Mouse (Mus musculus) liver, embryonic 13.5 days (tissue): ENCODE data around the gene Sergef. TPM values are rescaled to one million over a fixed set of nuclear protein-coding genes. Genes with fewer than 3 reads are reported as not detected.

Source experiments
- ATAC-seq: fragments of 200-750 bp; cut with Nextera tagmentation; 2 replicates; pipeline ENCODE4 v1.8.0; 2017; ENCODE audit warnings: low read depth, mild to moderate bottlenecking, moderate number of reproducible peaks, moderate library complexity
- DNase-seq: peaks from one replicate; pipeline ENCODE4 v3.0.0; 2022
- H3K27ac ChIP-seq: fragments of 300-500 bp; sonication (generic); 2 replicates; pipeline ENCODE4 v1.5.1; 2015; ENCODE audit warnings: moderate library complexity, mild to moderate bottlenecking, inconsistent platforms
- H3K27me3 ChIP-seq: fragments of 300-500 bp; sonication (generic); 2 replicates; pipeline ENCODE4 v1.6.1; 2015; ENCODE audit warnings: mild to moderate bottlenecking, inconsistent platforms
- H3K36me3 ChIP-seq: fragments of 300-500 bp; sonication (generic); 2 replicates; pipeline ENCODE4 v1.6.1; 2015; ENCODE audit warnings: mild to moderate bottlenecking, inconsistent platforms
- H3K4me1 ChIP-seq: fragments of 300-500 bp; sonication (generic); replicated peaks from 2 replicates; pipeline ENCODE4 v1.6.1; 2015; ENCODE audit warnings: inconsistent platforms
- H3K4me2 ChIP-seq: fragments of 300-500 bp; sonication (generic); 2 replicates; pipeline ENCODE4 v1.6.1; 2015; ENCODE audit warnings: inconsistent platforms, mild to moderate bottlenecking, moderate library complexity
- H3K4me3 ChIP-seq: fragments of 300-500 bp; sonication (generic); replicated peaks from 2 replicates; pipeline ENCODE4 v1.5.1; 2015; ENCODE audit warnings: mild to moderate bottlenecking, inconsistent platforms
- H3K9ac ChIP-seq: fragments of 300-500 bp; sonication (generic); 2 replicates; pipeline ENCODE4 v1.6.1; 2015; ENCODE audit warnings: mild to moderate bottlenecking, inconsistent platforms
- H3K9me3 ChIP-seq: fragments of 300-500 bp; sonication (generic); replicated peaks from 2 replicates; pipeline ENCODE4 v1.6.1; 2016; ENCODE audit warnings: inconsistent platforms
- WGBS: fragments of 180-500 bp; shearing (Covaris S2); methylation state at CpG from one replicate; pipeline ENCODE4 v1.1.7; 2015; ENCODE audit not compliant: insufficient replicate concordance; 5-methylcytosine and 5-hydroxymethylcytosine counted together
- polyA plus RNA-seq: library from polyadenylated mRNA; unstranded; fragments of >200 nt; fragmentation: Nextera tagmentation; extraction: Ambion mirVana; gene quantifications from 2 replicates; pipeline ENCODE4 v1.2.1, GENCODE M21; 2015

Gene Sergef
- polyA plus RNA-seq, 1 experiment from 2014 or later, result 7.5 TPM

- no peak overlapping the region for H3K4me2 ChIP-seq
- ATAC-seq (no peak), DNase-seq (no peak)
- no peaks in the 10 kb centered on the region for H3K9me3 ChIP-seq
- H3K36me3 ChIP-seq, result no peaks in the 10 kb centered on the region
- no peaks in the 10 kb centered on the region for H3K27me3 ChIP-seq
- H3K27ac ChIP-seq, result no peak overlapping the region
- no peaks in the 10 kb centered on the region for H3K4me1 ChIP-seq
- H3K4me3 ChIP-seq, result no peak overlapping the region
- WGBS, result 57% methylated on average over 5 of the region's 5 CpGs
- no peak overlapping the region for H3K9ac ChIP-seq
Measured at GRCm38 (mm10) chr7:46412823-46413222, 226.8 kb downstream of the Sergef start.

GRCm38 (mm10) chr7:46410727-46411126 is 228.9 kb downstream of the Sergef start:
- Histone ChIP-seq H3K27me3 (no peaks in the 10 kb centered on the region), H3K36me3 (no peaks in the 10 kb centered on the region), H3K4me1 (no peaks in the 10 kb centered on the region), H3K9me3 (no peaks in the 10 kb centered on the region), H3K4me3 (no peak overlapping the region), H3K9ac (no peak overlapping the region), H3K27ac (no peak overlapping the region), H3K4me2 (no peak overlapping the region)
- DNase-seq (no peak), ATAC-seq (no peak)
- 63% methylated on average over 6 of the region's 6 CpGs for WGBS

GRCm38 (mm10) chr7:46409204-46409789 is 230.3 kb downstream of the Sergef start:
- no peak for DNase-seq
- Histone ChIP-seq H3K9me3 (no peaks in the 10 kb centered on the region), H3K4me3 (no peak overlapping the region), H3K27ac (no peak overlapping the region), H3K4me1 (no peaks in the 10 kb centered on the region), H3K4me2 (no peak overlapping the region), H3K27me3 (no peaks in the 10 kb centered on the region), H3K9ac (no peak overlapping the region), H3K36me3 (no peaks in the 10 kb centered on the region)
- no peak for ATAC-seq
- WGBS, result 29% methylated on average over 12 of the region's 12 CpGs

GRCm38 (mm10) chr7:46408606-46409005 is 231.0 kb downstream of the Sergef start:
- H3K27me3 ChIP-seq, result no peaks in the 10 kb centered on the region
- no peak overlapping the region for H3K27ac ChIP-seq
- 71% methylated on average over 9 of the region's 9 CpGs for WGBS
- H3K4me1 ChIP-seq, result no peaks in the 10 kb centered on the region
- DNase-seq (no peak), ATAC-seq (no peak)
- no peak overlapping the region for H3K9ac ChIP-seq
- H3K36me3 ChIP-seq, result no peaks in the 10 kb centered on the region
- no peaks in the 10 kb centered on the region for H3K9me3 ChIP-seq
- H3K4me2 ChIP-seq, result no peak overlapping the region
- H3K4me3 ChIP-seq, result no peak overlapping the region

- H3K4me1 ChIP-seq, result no peaks in the 10 kb centered on the region
- no peak overlapping the region for H3K9ac ChIP-seq
- no peak overlapping the region for H3K4me3 ChIP-seq
- DNase-seq (no peak), ATAC-seq (no peak)
- 65% methylated on average over 7 of the region's 7 CpGs for WGBS
- H3K4me2 ChIP-seq, result no peak overlapping the region
- H3K9me3 ChIP-seq, result no peaks in the 10 kb centered on the region
- peaks cover 7% of the 10 kb centered on the region for H3K27me3 ChIP-seq
- no peaks in the 10 kb centered on the region for H3K36me3 ChIP-seq
- H3K27ac ChIP-seq, result no peak overlapping the region
Measured at GRCm38 (mm10) chr7:46404756-46405155, 234.9 kb downstream of the Sergef start.

- Histone ChIP-seq H3K9me3 (no peaks in the 10 kb centered on the region), H3K27me3 (peaks cover 16% of the 10 kb centered on the region), H3K4me1 (no peaks in the 10 kb centered on the region), H3K9ac (no peak overlapping the region), H3K4me2 (no peak overlapping the region), H3K36me3 (no peaks in the 10 kb centered on the region), H3K27ac (no peak overlapping the region), H3K4me3 (no peak overlapping the region)
- ATAC-seq, result no peak
- no peak for DNase-seq
- WGBS, result 64% methylated on average over 15 of the region's 15 CpGs
Measured at GRCm38 (mm10) chr7:46403616-46404485, 235.8 kb downstream of the Sergef start.

- no peaks in the 10 kb centered on the region for H3K36me3 ChIP-seq
- WGBS, result 50% methylated on average over 3 of the region's 3 CpGs
- H3K27ac ChIP-seq, result no peak overlapping the region
- H3K27me3 ChIP-seq, result peaks cover 38% of the 10 kb centered on the region
- DNase-seq, result no peak
- H3K4me1 ChIP-seq, result no peaks in the 10 kb centered on the region; the same call in 1 of the 2 replicates
- no peak overlapping the region for H3K4me2 ChIP-seq
- ATAC-seq, result no peak
- H3K4me3 ChIP-seq, result no peak overlapping the region
- no peaks in the 10 kb centered on the region for H3K9me3 ChIP-seq
- no peak overlapping the region for H3K9ac ChIP-seq
Measured at GRCm38 (mm10) chr7:46401371-46402180, 238.0 kb downstream of the Sergef start.

- H3K27me3 ChIP-seq, result peaks cover 51% of the 10 kb centered on the region
Measured at GRCm38 (mm10) chr7:46400346-46400745, 239.3 kb downstream of the Sergef start.

GRCm38 (mm10) chr7:46399676-46400075 is 239.9 kb downstream of the Sergef start:
- Histone ChIP-seq H3K9ac (no peak overlapping the region), H3K27ac (no peak overlapping the region), H3K9me3 (no peaks in the 10 kb centered on the region), H3K27me3 (peaks cover 57% of the 10 kb centered on the region), H3K4me2 (no peak overlapping the region), H3K4me1 (no peaks in the 10 kb centered on the region; the same call in 1 of the 2 replicates), H3K36me3 (no peaks in the 10 kb centered on the region), H3K4me3 (no peak overlapping the region)
- ATAC-seq (no peak), DNase-seq (no peak)
- WGBS, result 79% methylated on average over 1 of the region's 1 CpGs

More at GRCm38 (mm10) chr7:46400346-46400745, 239.3 kb downstream of the Sergef start:
- Histone ChIP-seq H3K4me3 (no peak overlapping the region), H3K4me2 (no peak overlapping the region), H3K9me3 (no peaks in the 10 kb centered on the region), H3K27ac (no peak overlapping the region), H3K36me3 (no peaks in the 10 kb centered on the region), H3K4me1 (no peaks in the 10 kb centered on the region; the same call in 1 of the 2 replicates), H3K9ac (no peak overlapping the region)
- ATAC-seq (no peak), DNase-seq (no peak)
- WGBS, result 43% methylated on average over 8 of the region's 8 CpGs

GRCm38 (mm10) chr7:46398612-46399011 is 241.0 kb downstream of the Sergef start:
- no peak overlapping the region for H3K4me3 ChIP-seq
- no peaks in the 10 kb centered on the region for H3K9me3 ChIP-seq
- H3K4me2 ChIP-seq, result no peak overlapping the region
- 20% methylated on average over 4 of the region's 4 CpGs for WGBS
- H3K27ac ChIP-seq, result no peak overlapping the region
- no peaks in the 10 kb centered on the region; the same call in 1 of the 2 replicates for H3K4me1 ChIP-seq
- peaks cover 68% of the 10 kb centered on the region for H3K27me3 ChIP-seq
- ATAC-seq (no peak), DNase-seq (no peak)
- no peaks in the 10 kb centered on the region for H3K36me3 ChIP-seq
- H3K9ac ChIP-seq, result no peak overlapping the region

- no peak overlapping the region for H3K9ac ChIP-seq
- no peak overlapping the region for H3K27ac ChIP-seq
- H3K27me3 ChIP-seq, result peaks cover 69% of the 10 kb centered on the region
- no peak overlapping the region for H3K4me3 ChIP-seq
- ATAC-seq, result no peak
- H3K36me3 ChIP-seq, result no peaks in the 10 kb centered on the region
- H3K4me2 ChIP-seq, result no peak overlapping the region
- no peak for DNase-seq
- no peaks in the 10 kb centered on the region; the same call in 1 of the 2 replicates for H3K4me1 ChIP-seq
- 12% methylated on average over 70 of the region's 70 CpGs for WGBS
- no peaks in the 10 kb centered on the region for H3K9me3 ChIP-seq
Measured at GRCm38 (mm10) chr7:46397732-46398333, 241.8 kb downstream of the Sergef start.
